Mouse (Mus musculus) brain, embryonic 14.5 days (tissue): ENCODE measurements around the gene Uimc1.

Source experiments
- CTCF ChIP-seq: fragments of 200-500 bp; IDR thresholded peaks from 2 replicates; pipeline ENCODE4 v1.5.1; 2012; ENCODE audit warnings: inconsistent platforms, mild to moderate bottlenecking, moderate library complexity, borderline replicate concordance; ENCODE audit not compliant: insufficient read depth, insufficient read length; ENCODE audit errors: extremely low read depth
- POLR2A ChIP-seq: fragments of 200-500 bp; IDR thresholded peaks from 2 replicates; pipeline ENCODE4 v1.6.1; 2012; ENCODE audit warnings: mild to moderate bottlenecking, inconsistent platforms, borderline replicate concordance; ENCODE audit not compliant: poor library complexity, insufficient read depth, insufficient read length, severe bottlenecking; ENCODE audit errors: extremely low read depth

DNA sequence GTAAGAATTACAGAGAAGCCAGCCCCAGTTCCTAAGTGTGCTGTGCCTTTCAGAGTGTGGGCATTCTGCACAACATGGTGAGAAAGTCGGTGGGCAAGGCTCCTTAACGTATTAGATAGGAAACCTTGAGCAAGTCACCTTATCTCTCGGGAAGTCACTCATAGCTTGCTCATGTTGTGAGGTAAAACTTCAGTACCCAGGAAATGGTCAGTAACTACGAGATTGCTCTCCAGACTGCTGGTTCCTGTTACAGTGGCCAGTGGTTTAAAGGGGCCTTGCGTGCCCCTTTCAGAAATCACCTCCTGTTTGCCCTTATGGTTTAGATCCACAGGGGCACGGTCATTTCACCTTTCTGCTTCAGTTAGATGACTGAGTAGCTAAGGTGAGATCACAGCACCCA, 14.3 kb upstream of the Uimc1 start:
- TF ChIP-seq CTCF (no peak), POLR2A (no peak)
